Mouse (Mus musculus): ENCODE measurements at regions not wholly inside any gene's neighbourhood (a gene's known extent, or its start where the extent isn't known, plus 50 kb on each side); places are given as distances from the start of the nearest gene placed in this dataset.
A peak's percentile ranks its signal among the peaks of the same experiment; 100 is the strongest.

DNA sequence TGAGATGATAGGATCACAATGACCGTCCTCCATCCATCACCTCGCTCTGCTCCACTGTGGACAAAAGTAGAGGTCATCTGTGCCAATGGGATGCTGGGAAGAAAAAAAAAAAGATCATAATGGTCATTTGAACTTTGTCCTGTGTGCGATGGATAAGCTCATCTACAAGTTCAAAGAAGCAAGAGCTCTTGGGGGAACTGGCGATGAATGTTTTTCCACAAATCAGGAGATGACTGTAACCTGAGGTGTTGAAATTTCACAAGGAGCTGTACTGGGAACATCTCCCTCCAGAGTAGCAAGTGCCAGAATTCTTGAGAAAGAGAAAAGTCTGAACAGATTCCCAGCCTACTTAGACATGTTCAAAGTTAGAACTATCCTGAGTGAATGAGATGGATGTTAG, 287.0 kb downstream of the Tns3 start:
- DNase-seq (ENCODE audit: low read depth): no peak

DNA sequence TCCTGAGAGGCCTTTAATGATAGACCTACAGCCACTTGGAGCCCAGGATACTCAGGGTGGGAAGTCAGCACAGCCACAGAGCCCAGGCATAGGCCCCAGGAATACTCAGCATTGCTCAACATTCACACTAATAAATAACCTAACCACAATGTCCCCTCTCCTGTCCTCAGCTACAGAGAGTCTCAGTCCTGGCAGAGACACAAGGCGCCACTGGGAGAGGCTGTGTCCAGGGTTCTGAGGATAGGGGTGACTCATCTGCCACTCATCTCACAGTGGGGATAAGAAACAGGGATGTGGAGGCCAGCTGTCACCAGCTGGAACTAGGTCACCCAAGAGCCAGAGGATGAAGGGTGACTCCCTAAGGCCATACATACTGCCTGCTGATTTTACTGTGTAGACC, 298.8 kb downstream of the Tns3 start:
- no peak for DNase-seq (ENCODE audit: low read depth)

GRCm38 (mm10) chr11:8364703-8365433, 299.5 kb downstream of the Tns3 start:
- no peak for DNase-seq (ENCODE audit: low read depth)

DNA sequence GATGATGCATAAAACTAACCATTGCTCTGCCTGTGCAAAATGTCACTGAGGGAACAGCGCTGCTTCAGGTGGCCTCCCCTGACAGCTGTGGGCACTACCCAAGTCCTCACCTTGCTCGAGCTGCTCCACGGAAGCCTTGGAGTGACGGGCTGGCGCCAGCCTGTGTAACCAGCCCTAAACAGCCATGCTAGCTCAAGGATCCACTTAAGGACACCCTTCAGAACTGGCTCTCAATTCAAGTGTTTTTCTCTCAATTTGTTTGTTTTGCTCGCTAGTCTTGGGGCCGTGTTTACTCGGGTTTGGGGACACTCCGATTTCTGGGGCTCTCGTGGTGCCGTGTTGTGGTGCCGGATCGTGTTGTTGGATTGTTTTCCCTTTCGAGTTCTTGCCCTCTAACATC, 319.4 kb downstream of the Tns3 start:
- DNase-seq (ENCODE audit: low read depth): no peak

DNA sequence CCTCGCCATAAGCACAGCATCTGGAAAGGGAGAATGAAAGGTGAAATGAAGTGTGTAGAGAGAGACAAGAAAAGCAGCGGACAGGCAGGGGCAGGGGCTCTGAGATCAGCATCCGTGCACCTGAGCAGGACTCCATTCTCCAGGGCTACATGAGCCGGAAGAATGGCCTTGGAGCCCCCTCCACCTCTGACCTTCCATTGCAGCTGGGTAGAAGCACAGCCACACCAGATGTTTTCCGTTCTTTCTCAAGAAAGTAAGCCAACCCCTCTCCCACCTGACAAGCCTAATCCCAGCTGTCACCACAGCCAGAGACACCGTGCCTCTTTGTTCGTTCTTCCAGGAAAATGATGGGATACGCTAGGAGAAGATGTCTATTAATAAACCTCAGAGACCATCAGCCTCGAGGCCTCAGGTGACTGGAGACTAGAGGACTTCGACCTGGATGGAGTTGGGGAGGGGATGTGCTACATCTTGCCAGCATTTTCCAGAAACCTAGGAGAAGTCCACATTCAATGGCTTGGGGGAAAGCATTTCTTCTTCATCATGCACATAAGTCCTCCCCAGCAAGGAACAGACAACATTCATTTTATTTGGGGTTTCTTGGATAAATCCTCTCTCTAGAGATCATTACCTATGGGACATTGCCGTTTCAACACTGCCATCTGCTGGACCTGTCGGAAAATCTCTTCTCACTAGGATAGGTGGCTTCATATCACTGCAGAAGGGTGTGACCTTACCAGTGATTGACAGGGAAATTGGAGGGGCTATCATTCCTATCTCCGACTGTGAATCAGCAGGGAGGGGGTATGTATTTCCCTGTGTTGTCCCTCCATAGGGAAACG, 361.8 kb downstream of the Tns3 start:
- DNase-seq (ENCODE audit: low read depth): no peak

- no peak for DNase-seq (ENCODE audit: low read depth)
Measured at GRCm38 (mm10) chr11:8297462-8297861, 366.9 kb downstream of the Tns3 start.

GRCm38 (mm10) chr11:8293322-8294014, 370.9 kb downstream of the Tns3 start:
- no peak for DNase-seq (ENCODE audit: low read depth)

- DNase-seq (ENCODE audit: low read depth): no peak
Measured at GRCm38 (mm10) chr11:8285271-8285670, 379.1 kb downstream of the Tns3 start.

DNA sequence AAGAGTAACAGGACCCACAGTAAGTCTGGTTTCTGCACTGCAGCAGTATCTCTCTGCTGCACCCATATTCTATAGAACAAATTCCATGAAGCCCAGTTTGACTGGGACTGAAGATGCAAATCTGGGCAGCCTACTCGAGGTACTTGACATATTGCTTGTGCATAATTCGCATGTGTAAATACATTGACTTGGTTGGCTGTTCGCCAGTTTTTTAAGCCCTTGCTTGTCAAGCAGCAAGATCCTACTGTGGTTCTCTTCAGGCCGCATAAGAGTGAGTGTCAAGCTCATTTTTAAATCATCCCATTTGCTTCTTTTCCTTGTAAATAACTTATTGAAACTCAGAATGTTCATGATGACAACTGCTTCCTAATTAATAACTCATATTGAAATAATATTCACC, 389.1 kb downstream of the Tns3 start:
- DNase-seq (ENCODE audit: low read depth): no peak

DNA sequence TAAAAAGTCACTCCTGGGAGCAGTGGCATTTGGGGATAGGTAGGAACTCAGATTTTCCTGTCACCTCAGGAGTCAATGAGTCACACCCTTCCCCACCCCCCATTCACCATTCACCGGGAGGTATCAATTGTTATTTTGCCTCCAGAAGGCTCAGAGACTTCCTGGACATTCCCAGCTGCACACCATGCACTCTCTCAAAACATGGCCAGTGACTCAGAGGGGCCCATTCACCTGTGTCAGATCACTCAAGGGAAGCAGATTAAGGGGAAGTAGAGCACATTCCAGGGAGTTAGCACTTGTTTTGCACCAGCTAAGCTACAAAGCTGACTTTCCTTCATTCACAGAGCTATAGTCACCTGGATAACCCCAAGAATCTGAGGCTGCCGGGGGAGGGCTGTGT, 395.2 kb downstream of the Tns3 start:
- DNase-seq (ENCODE audit: low read depth): no peak

GRCm38 (mm10) chr11:8254036-8254435, 410.3 kb downstream of the Tns3 start:
- no peak for DNase-seq (ENCODE audit: low read depth)

DNA sequence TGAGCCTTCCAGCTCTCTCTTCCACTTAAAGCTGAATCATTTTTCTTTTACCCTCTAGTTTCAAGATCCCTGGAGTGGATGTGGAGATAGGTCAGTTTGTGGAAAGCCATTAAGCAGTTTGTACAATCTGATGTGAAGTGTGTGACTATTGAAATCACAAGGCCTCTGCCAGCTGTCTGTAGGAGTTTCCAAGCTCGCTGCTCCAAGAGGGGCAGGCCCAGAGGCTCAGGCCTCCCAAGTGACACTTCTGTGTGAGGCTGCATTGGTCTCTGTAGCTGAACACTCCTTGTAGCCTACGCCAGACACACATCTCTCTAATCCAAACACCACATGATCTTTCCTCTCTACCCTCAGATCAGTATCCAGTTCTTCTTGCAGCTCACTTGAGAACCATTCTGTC, 413.0 kb downstream of the Tns3 start:
- no peak for DNase-seq (ENCODE audit: low read depth)

- no peak for DNase-seq (ENCODE audit: low read depth)
Measured at GRCm38 (mm10) chr11:8249468-8249867, 414.9 kb downstream of the Tns3 start.

DNA sequence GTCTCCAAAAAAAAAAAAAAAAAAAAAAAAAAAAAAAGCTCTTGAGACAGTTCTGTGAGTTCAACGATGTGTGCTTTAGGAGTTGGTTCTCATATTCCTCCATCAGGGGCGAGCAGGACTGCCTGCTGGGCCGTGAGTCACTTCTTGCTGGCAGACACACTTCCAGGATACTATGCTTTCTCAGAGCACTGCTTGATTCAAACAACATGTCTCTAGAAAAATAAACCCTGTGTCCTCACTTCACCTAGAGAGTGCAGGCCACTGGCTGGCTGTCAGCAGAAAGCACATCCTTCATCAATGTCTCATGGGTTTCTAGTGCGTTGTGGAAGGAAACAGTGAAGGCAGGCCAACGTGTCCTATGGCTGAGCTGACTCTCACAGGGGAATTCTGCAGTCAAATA, 416.8 kb downstream of the Tns3 start:
- no peak for DNase-seq (ENCODE audit: low read depth)

GRCm38 (mm10) chr11:8247024-8247423, 417.3 kb downstream of the Tns3 start:
- DNase-seq (ENCODE audit: low read depth): no peak

DNA sequence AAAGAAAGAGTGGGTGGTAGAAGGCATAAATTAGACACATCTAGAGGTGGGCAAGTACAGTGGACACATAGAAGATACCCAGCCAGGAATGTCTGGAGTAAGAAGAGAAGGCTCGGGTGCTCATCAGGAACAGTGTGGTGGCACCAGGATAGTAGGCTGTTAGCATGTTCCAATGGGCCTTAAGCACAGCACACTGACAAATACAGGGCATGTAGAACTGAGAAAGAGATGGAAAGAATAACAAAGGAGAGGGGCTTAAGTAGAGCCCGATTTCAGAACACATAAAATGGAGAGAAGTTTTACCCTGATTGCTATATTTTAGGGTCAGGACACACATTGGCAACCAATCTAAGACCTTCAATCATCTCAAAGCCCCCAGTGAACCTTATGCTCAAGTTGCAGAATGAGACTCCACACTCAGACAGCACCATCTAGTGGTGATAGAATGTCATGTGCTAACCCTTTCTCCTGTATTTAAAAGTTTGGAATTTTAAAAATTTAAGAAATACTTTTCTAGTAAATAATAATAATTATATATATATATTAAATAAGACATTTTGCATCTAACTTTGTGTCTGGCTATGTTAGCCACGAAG, 418.8 kb downstream of the Tns3 start:
- peak; percentile 7 for DNase-seq (ENCODE audit: low read depth)

DNA sequence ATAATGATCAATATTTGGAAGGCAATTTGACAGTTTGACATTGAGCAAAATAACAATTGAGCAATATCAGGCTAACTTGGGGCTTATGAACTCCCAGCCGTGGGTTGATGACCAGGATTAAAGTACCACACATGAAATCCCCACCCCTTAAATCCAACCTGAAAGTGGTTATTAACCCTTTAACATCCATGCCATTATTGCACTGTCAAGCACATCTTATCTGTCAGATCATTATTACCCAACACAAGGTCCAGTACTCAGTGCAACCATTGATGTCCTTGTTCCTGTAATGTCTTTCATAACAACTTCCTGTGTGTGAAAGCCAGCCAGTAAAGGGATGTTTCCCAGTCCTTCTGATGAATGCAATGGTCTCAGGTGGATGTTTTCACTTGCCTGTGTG, 425.8 kb downstream of the Tns3 start:
- DNase-seq (ENCODE audit: low read depth): no peak

DNA sequence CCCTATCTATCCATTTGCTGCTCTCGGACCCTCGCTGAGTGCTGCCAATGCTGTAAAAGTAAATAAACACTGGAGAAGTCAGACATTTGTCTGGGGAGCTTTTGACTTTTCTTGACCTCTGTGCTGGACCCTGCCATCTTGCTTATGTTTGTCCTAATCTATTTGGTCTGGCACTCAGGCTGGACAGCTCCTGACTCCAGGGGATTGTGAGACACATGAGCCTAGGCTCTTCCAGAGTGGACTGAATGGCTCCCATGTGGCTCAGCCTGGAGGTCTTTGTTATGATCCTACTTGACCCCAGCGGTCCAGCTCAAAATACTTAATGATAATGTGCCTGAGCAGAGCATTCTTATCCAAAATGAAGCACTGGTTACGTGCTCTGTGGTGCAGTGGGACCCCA, 426.8 kb downstream of the Tns3 start:
- DNase-seq (ENCODE audit: low read depth): no peak

DNA sequence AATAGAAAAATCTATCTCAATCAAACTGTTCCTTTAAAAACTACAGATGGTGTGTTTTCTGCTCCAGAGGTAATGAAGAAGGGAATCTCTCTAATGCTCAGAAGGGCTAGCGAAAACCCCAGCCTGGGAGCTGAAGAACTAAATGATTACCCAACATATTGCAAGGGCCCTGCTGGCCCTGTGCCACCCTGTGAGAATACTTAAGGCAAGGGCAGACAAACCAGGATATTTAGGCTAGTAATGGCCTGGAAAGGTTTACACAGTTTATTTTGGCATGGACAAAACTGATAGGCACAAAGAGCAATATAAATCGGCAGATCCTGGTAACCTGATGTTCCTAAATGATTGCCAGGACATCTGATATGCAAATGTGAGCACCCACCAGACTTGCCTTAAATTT, 428.3 kb downstream of the Tns3 start:
- DNase-seq (ENCODE audit: low read depth): no peak

DNA sequence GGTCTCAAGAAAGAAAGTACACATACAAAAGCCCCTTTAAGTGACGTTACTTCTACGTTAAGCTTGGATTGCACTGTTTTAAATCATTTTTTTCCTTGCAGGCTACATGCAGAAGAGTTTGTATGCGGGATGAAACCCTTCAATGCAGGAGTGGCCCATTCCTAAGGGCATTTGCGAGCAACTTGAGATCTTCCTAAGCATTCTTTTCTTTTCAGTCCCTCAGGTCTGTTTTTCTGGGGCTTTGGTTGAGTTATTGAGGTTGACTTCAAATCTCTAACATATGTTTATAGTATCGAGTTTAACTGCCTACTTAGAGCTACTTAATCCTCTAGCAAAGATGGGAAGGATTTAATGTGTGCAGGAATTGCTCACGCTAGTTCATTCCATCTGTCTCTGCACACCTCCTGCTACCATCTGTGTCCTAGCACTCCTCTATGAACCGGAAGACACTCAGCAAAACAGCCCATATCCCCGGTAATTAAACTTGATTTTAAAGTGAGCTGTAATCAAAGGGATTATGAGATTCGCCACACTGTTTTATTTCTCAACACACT, 431.6 kb downstream of the Tns3 start:
- no peak for DNase-seq (ENCODE audit: low read depth)

- DNase-seq (ENCODE audit: low read depth): no peak
Measured at GRCm38 (mm10) chr11:8229787-8230186, 434.5 kb downstream of the Tns3 start.

DNA sequence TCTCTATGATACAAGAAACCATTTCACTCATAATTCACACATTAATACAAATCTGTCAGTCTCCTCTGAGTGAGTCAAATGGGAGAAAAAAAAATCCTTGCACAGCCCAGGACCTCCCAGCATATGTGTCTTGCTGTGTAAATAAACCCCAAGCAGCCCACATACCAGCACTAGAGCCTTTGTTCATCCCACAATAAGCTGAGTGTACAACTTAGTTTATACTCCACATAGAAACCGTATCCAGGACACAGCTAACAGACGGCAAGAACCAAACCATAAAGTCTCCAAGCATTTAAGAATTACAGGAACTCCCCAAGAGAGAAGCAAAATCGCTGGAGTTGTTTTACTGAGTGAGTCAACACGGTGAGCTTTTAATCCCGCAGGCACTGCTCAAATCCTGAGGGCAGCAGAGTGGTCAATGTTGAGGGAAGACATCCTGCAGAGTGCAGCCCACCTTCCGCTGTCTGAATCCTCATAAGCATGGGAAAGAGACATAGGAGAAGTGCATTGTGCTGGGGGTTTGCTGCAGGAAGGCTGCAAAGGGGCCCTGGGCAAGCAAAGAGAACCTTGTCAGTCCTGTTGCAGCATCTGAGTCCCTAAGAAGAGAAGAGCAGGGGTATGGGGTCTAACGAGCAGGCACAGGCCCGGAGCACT, 436.4 kb downstream of the Tns3 start:
- no peak for DNase-seq (ENCODE audit: low read depth)

All from c-Kit-positive CD71-positive TER-119-negative erythroid progenitor cells, embryonic 14.5 days (primary cell).